Comparison of ENCODE assay signal across 8 mouse cellular contexts in genomic region chr4:141792554-141793281, GRCm38 (mm10). TPM values are rescaled to one million over a fixed set of nuclear protein-coding genes. Genes with fewer than 3 reads are reported as not detected.
DNase-seq lines count a peak whose midpoint lies in the region; ATAC-seq and TF ChIP-seq lines count a peak whose summit lies in the region.

No protein-coding gene starts in this region.

- TF ChIP-seq CTCF in layer of hippocampus, adult 2 months (conservative IDR thresholded peaks at IDR 0.05) = no peak

- H3K27me3 ChIP-seq in hindbrain, embryonic 10.5 days (ENCODE audit: insufficient read depth, poor library complexity, severe bottlenecking) = no peaks in the 10 kb centered on the region

- H3K4me3 ChIP-seq in layer of hippocampus, adult 2 months = peak overlapping the region; percentile 91
- peak overlapping the region; percentile 78 for H3K4me3 ChIP-seq in hindbrain, embryonic 10.5 days

- H3K4me1 ChIP-seq in hindbrain, embryonic 10.5 days (replicated peaks) = peaks cover 38% of the 10 kb centered on the region

- intact Hi-C loops in left cerebral cortex, postnatal 4 days (cut with DNase I) = no loop called here
- intact Hi-C loops in left cerebral cortex, postnatal 25 days (cut with DNase I) = no loop called here

- DNase-seq in layer of hippocampus, adult 2 months (ENCODE audit: low spot score in 2 of 2) = no peak
- no peak for DNase-seq in layer of hippocampus, adult 11-12 months (ENCODE audit: low spot score)
- DNase-seq in hindbrain, embryonic 10.5 days (ENCODE audit: low spot score) = no peak
- no peak for DNase-seq in left cerebral cortex, postnatal 4 days
- no peak for DNase-seq in left cerebral cortex, postnatal 25 days (ENCODE audit: low spot score in 2 of 2)
- DNase-seq in ovary, postnatal 36 days (ENCODE audit: low spot score) = no peak

- peak; percentile 26 for ATAC-seq in common myeloid progenitor, adult 5-6 weeks (replicated peaks; ENCODE audit: low read depth, poor library complexity, severe bottlenecking)
- ATAC-seq in megakaryocyte progenitor cell, adult 5-6 weeks (replicated peaks; ENCODE audit: poor library complexity) = peak; percentile 22

- H3K27ac ChIP-seq in layer of hippocampus, adult 2 months = peak overlapping the region; percentile 90
- peak overlapping the region; percentile 93 for H3K27ac ChIP-seq in hindbrain, embryonic 10.5 days

- WGBS in hindbrain, embryonic 10.5 days = 11% methylated on average over 10 of the region's 10 CpGs

- H3K36me3 ChIP-seq in hindbrain, embryonic 10.5 days = peaks cover 20% of the 10 kb centered on the region

- no peaks in the 10 kb centered on the region for H3K9me3 ChIP-seq in hindbrain, embryonic 10.5 days

RNA-seq across cellular contexts. Expression of gene Casp9, which starts 0.7 kb away (rescaled TPM):
- 10 to 100 TPM; 25.2 to 25.6 TPM for total RNA-seq in layer of hippocampus, adult 2 months (2021)
- 12.1 and 14.2 TPM in 2 replicates for total RNA-seq in common myeloid progenitor, adult 5-6 weeks (2017)
- 25.5 and 27.0 TPM in 2 replicates for polyA plus RNA-seq in hindbrain, embryonic 10.5 days (2016; fragmentation: Nextera tagmentation; extraction: Ambion mirVana)
- 5.8 and 6.4 TPM in 2 replicates for total RNA-seq in megakaryocyte progenitor cell, adult 5-6 weeks (2015)
- 8.1 and 9.3 TPM in 2 replicates for total RNA-seq in megakaryocyte progenitor cell, adult 5-6 weeks (2017)
- 10 to 100 TPM; 26.9 to 29.7 TPM for total RNA-seq in left cerebral cortex, postnatal 4 days (2021)
- total RNA-seq in left cerebral cortex, postnatal 25 days (2021) = 10 to 100 TPM; 18.0 to 22.1 TPM

RNA-seq across cellular contexts. Expression of gene Dnajc16, which starts 2.0 kb away (rescaled TPM):
- total RNA-seq in layer of hippocampus, adult 2 months (2021) = 10 to 100 TPM; 45.3 to 45.4 TPM
- total RNA-seq in common myeloid progenitor, adult 5-6 weeks (2017) = 4.9 and 9.0 TPM in 2 replicates
- polyA plus RNA-seq in hindbrain, embryonic 10.5 days (2016; fragmentation: Nextera tagmentation; extraction: Ambion mirVana) = 4.5 and 5.5 TPM in 2 replicates
- total RNA-seq in megakaryocyte progenitor cell, adult 5-6 weeks (2015) = 4.8 and 6.5 TPM in 2 replicates
- total RNA-seq in megakaryocyte progenitor cell, adult 5-6 weeks (2017) = 5.9 and 6.4 TPM in 2 replicates
- total RNA-seq in left cerebral cortex, postnatal 4 days (2021) = 10 to 100 TPM; 22.4 to 27.9 TPM
- 10 to 100 TPM; 38.0 to 40.3 TPM for total RNA-seq in left cerebral cortex, postnatal 25 days (2021)

RNA-seq across cellular contexts. Expression of gene Cela2a, which starts 33.2 kb away (rescaled TPM):
- total RNA-seq in layer of hippocampus, adult 2 months (2021) = not detected
- total RNA-seq in common myeloid progenitor, adult 5-6 weeks (2017) = not detected in 2 replicates
- not detected in 2 replicates for polyA plus RNA-seq in hindbrain, embryonic 10.5 days (2016; fragmentation: Nextera tagmentation; extraction: Ambion mirVana)
- total RNA-seq in megakaryocyte progenitor cell, adult 5-6 weeks (2015) = not detected in 2 replicates
- total RNA-seq in megakaryocyte progenitor cell, adult 5-6 weeks (2017) = not detected in 2 replicates
- not detected for total RNA-seq in left cerebral cortex, postnatal 4 days (2021)
- not detected for total RNA-seq in left cerebral cortex, postnatal 25 days (2021)

RNA-seq across cellular contexts. Expression of gene Agmat, which starts 46.2 kb away (rescaled TPM):
- total RNA-seq in layer of hippocampus, adult 2 months (2021) = not detected
- not detected in 2 replicates for total RNA-seq in common myeloid progenitor, adult 5-6 weeks (2017)
- not detected in 2 replicates for polyA plus RNA-seq in hindbrain, embryonic 10.5 days (2016; fragmentation: Nextera tagmentation; extraction: Ambion mirVana)
- total RNA-seq in megakaryocyte progenitor cell, adult 5-6 weeks (2015) = not detected in 2 replicates
- total RNA-seq in megakaryocyte progenitor cell, adult 5-6 weeks (2017) = not detected in 2 replicates
- total RNA-seq in left cerebral cortex, postnatal 4 days (2021) = not detected
- total RNA-seq in left cerebral cortex, postnatal 25 days (2021) = under 1 TPM; 0.60 to 0.94 TPM

RNA-seq across cellular contexts. Expression of gene Ctrc, which starts 53.4 kb away (rescaled TPM):
- not detected for total RNA-seq in layer of hippocampus, adult 2 months (2021)
- total RNA-seq in common myeloid progenitor, adult 5-6 weeks (2017) = not detected in 2 replicates
- polyA plus RNA-seq in hindbrain, embryonic 10.5 days (2016; fragmentation: Nextera tagmentation; extraction: Ambion mirVana) = not detected in 2 replicates
- not detected in 2 replicates for total RNA-seq in megakaryocyte progenitor cell, adult 5-6 weeks (2015)
- total RNA-seq in megakaryocyte progenitor cell, adult 5-6 weeks (2017) = not detected in 2 replicates
- total RNA-seq in left cerebral cortex, postnatal 4 days (2021) = not detected
- not detected for total RNA-seq in left cerebral cortex, postnatal 25 days (2021)
